In the genomic region with DNA sequence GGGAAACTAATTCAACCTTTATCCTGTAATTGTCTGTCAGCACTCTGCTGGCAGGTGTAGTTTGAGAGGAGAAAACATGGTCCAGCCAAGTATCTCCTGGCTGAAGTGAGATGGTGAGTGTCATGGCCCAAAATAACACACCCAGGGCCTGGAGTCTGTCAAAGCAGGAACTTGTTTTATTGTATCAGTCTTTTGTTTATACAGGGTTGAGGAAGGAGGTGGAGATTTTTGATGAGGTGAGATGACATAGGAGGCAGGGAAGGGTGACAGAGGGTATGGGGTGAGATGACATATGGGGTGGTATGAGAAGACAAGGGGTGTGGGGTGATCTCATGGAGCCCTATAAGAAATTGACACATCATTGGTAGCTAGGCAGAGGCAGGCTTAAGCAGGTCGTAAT, we compare ENCODE assay signal across 28 mouse cellular contexts.
DNase-seq lines count a peak whose midpoint lies in the region; ATAC-seq lines count a peak whose summit lies in the region.
"Had no signal": no experiment of that assay in that cellular context is flagged by ENCODE, and none has a peak within 500 bp of the region (broad histone marks: within the 10 kb centered on the region; RNA-seq: fewer than 3 reads in every experiment).

No protein-coding gene starts in this region.

- H3K4me3 ChIP-seq in heart, embryonic 10.5 days: no peak overlapping the region
- H3K4me3 ChIP-seq in heart, embryonic 15.5 days: no peak overlapping the region
- H3K4me3 ChIP-seq: erythroblast, embryonic 14.5 days; limb, embryonic 10.5 days; limb, embryonic 15.5 days; liver, embryonic 13.5 days; midbrain, embryonic 15.5 days; neural tube, embryonic 12.5 days had no signal

- H3K27ac ChIP-seq in heart, embryonic 10.5 days: peak overlapping the region; percentile 30; the same call in 1 of the 2 replicates
- H3K27ac ChIP-seq in heart, embryonic 15.5 days: peak overlapping the region; percentile 68
- H3K27ac ChIP-seq: hindbrain, embryonic 14.5 days; limb, embryonic 10.5 days; limb, embryonic 15.5 days; liver, embryonic 13.5 days; macrophage; midbrain, embryonic 15.5 days; neural tube, embryonic 12.5 days had no signal

- no peaks in the 10 kb centered on the region for H3K4me1 ChIP-seq in heart, embryonic 10.5 days
- H3K4me1 ChIP-seq in heart, embryonic 15.5 days (replicated peaks): no peaks in the 10 kb centered on the region
- H3K4me1 ChIP-seq: limb, embryonic 10.5 days; limb, embryonic 15.5 days; liver, embryonic 13.5 days; midbrain, embryonic 15.5 days; neural tube, embryonic 12.5 days had no signal

- H3K4me2 ChIP-seq in heart, embryonic 15.5 days: no peak overlapping the region
- H3K4me2 ChIP-seq: hindbrain, embryonic 14.5 days; limb, embryonic 15.5 days; liver, embryonic 13.5 days; midbrain, embryonic 15.5 days; neural tube, embryonic 12.5 days had no signal

- peak; percentile 41 to 56 for DNase-seq in heart, adult 18-20 months
- DNase-seq in heart, embryonic 10.5 days (ENCODE audit: low spot score): no peak
- DNase-seq in heart, postnatal 4 days: peak; percentile 56
- DNase-seq in adrenal gland, postnatal 36 days: no peak
- no peak for DNase-seq in ovary, adult 18-20 months (ENCODE audit: low spot score)
- no peak for DNase-seq in neural tube, embryonic 10.5 days (ENCODE audit: extremely low spot score, low spot score)
- DNase-seq: adrenal gland, postnatal 25 days; cerebellum, adult 18-20 months; cerebellum, postnatal 14 days; forebrain, postnatal 0 days; gastrocnemius, postnatal 25 days; kidney, postnatal 14 days; layer of hippocampus, adult 9-11 months; liver, embryonic 13.5 days; lung, adult 18-20 months; right cerebral cortex, postnatal 4 days; thymus, adult 2 months; thymus, postnatal 36 days had no signal

- H3K36me3 ChIP-seq in heart, embryonic 10.5 days: no peaks in the 10 kb centered on the region
- no peaks in the 10 kb centered on the region for H3K36me3 ChIP-seq in heart, embryonic 15.5 days
- H3K36me3 ChIP-seq: limb, embryonic 10.5 days; limb, embryonic 15.5 days; liver, embryonic 13.5 days; midbrain, embryonic 15.5 days; neural tube, embryonic 12.5 days had no signal

- H3K9ac ChIP-seq in heart, embryonic 15.5 days: no peak overlapping the region
- H3K9ac ChIP-seq: forebrain, postnatal 0 days; hindbrain, embryonic 14.5 days; limb, embryonic 15.5 days; liver, embryonic 13.5 days; midbrain, embryonic 15.5 days; neural tube, embryonic 12.5 days had no signal

- peak; percentile 74 for ATAC-seq in heart, embryonic 15.5 days (replicated peaks; ENCODE audit: insufficient number of reproducible peaks, insufficient read depth, low FRiP score, low read depth)
- ATAC-seq: forebrain, postnatal 0 days; intestine, postnatal 0 days; lung, postnatal 0 days; midbrain, embryonic 15.5 days had no signal

- H3K27me3 ChIP-seq in heart, embryonic 10.5 days (ENCODE audit: insufficient read depth, poor library complexity, severe bottlenecking): no peaks in the 10 kb centered on the region
- H3K27me3 ChIP-seq in heart, embryonic 15.5 days: no peaks in the 10 kb centered on the region
- H3K27me3 ChIP-seq: limb, embryonic 15.5 days; liver, embryonic 13.5 days; midbrain, embryonic 15.5 days; neural tube, embryonic 12.5 days had no signal

- H3K9me3 ChIP-seq in heart, embryonic 10.5 days: no peaks in the 10 kb centered on the region; the same call in 1 of the 2 replicates
- H3K9me3 ChIP-seq in heart, embryonic 15.5 days (replicated peaks): no peaks in the 10 kb centered on the region
- H3K9me3 ChIP-seq: limb, embryonic 10.5 days; limb, embryonic 15.5 days; liver, embryonic 13.5 days; midbrain, embryonic 15.5 days; neural tube, embryonic 12.5 days had no signal

- WGBS in heart, embryonic 10.5 days: 38% methylated on average over 1 of the region's 1 CpGs
- WGBS in heart, embryonic 15.5 days: 39% methylated on average over 1 of the region's 1 CpGs

Comparison
In these comparisons a context has a peak if more than half of its experiments do, and no peak if none do; other contexts are left out.
1. DNase-seq: peak in heart, adult 18-20 months (2 of 2) and heart, postnatal 4 days (single experiment); none in heart, embryonic 10.5 days (single experiment), adrenal gland, postnatal 36 days (0 of 2), ovary, adult 18-20 months (single experiment) and neural tube, embryonic 10.5 days (single experiment).